Mouse (Mus musculus) brain, adult 2 months (tissue): Measurements from ENCODE around the gene Fut7.
A peak's percentile ranks its signal among the peaks of the same experiment; 100 is the strongest.

Experiments
- DNase-seq: peaks from one replicate; pipeline ENCODE4 v3.0.0; 2011; ENCODE audit warnings: low read depth, low spot score

Fut7 gene

GRCm38 (mm10) chr2:25425481-25425880, 2.4 kb downstream of the Fut7 start:
- no peak for DNase-seq

- peak; percentile 90 for DNase-seq
Measured at GRCm38 (mm10) chr2:25426721-25427191, 3.7 kb downstream of the Fut7 start.

DNA sequence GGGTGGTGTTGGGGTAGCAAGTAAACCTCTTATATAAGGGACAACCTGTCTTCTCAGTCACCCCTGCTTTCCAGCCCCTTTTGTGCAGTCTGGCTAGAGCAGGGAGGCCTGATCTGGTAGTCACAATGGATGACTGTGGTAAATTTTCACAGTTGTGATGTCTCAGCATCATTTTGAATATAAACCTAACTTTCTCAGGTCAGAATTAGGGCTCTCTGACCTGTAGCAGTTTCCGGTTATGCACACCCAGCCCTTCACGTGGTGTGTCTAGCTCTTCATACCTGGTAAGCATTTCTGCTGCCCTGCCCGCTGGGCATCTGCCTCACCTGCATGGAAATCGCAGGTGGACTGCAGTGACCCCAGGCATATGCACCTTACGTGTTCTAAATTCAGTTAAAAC, 4.2 kb downstream of the Fut7 start:
- DNase-seq = no peak

DNA sequence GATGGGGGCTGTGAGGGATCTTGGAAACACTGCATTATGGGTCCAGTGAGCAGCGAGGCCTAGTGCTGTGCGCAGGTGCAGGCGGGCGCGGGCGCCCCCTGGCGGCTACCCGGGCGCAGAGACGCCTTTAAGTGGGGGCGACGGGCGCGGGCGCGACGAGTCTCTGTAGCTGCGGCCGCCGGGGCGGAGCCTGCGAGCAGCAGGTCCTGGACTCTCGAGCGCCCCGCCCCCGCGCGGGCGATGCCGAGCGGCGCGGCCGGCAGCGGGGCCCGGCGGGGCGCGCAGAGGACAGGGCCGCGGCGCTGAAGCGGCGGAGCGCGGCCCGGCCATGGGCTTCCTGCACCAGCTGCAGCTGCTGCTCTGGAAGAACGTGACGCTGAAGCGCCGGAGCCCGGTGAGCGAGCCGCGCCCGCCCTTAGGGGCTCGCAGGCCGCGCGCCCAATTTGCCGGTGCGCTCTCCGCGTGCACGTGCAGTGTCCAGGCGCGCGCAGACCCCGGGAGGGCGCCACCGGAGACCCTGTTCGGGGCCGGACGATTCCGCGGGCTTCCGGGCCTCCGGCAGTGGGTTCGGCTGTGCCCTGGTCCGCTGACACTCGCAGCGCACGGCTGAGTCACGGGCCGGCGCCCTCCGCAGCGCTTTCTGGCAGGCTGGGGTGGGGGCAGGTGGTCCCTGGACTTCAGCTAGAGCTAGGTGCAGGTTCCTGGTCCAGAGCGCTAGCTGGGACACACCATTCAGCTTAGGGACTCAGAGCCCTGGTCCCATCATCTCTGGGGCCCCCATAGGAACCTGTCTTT, 5.6 kb downstream of the Fut7 start, which contains the start of gene Abca2:
Abca2 (plus strand) TSS at position 262 of the 795 bp plus-strand sequence.
- DNase-seq = peak; percentile 97

- peak; percentile 70 for DNase-seq
Measured at GRCm38 (mm10) chr2:25429435-25430180, 6.5 kb downstream of the Fut7 start.

- DNase-seq = peak; percentile 88
Measured at GRCm38 (mm10) chr2:25430395-25431233, 7.5 kb downstream of the Fut7 start.

GRCm38 (mm10) chr2:25431308-25431855, 8.3 kb downstream of the Fut7 start:
- DNase-seq = peak; percentile 71

- DNase-seq = no peak
Measured at GRCm38 (mm10) chr2:25432326-25433098, 9.4 kb downstream of the Fut7 start.

GRCm38 (mm10) chr2:25433101-25433500, 10.0 kb downstream of the Fut7 start:
- DNase-seq = no peak

DNA sequence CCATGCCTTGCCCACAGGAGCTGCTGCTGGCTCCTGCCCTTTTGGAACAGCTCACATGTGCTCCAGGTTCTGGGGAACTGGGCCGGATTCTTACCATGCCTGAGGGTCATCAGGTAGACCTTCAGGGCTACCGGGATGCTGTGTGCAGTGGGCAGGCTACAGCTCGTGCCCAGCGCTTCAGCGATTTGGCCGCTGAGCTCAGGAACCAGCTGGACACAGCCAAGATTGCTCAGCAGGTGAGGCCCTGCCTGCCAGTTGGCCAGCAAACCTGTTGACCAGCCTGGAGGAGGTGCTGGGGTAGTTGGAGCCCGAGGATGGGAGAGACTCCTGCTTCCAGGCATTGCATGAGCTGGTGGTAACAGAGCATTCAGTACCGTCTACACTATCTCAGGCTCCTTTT, 11.2 kb downstream of the Fut7 start:
- peak; percentile 98 for DNase-seq

DNA sequence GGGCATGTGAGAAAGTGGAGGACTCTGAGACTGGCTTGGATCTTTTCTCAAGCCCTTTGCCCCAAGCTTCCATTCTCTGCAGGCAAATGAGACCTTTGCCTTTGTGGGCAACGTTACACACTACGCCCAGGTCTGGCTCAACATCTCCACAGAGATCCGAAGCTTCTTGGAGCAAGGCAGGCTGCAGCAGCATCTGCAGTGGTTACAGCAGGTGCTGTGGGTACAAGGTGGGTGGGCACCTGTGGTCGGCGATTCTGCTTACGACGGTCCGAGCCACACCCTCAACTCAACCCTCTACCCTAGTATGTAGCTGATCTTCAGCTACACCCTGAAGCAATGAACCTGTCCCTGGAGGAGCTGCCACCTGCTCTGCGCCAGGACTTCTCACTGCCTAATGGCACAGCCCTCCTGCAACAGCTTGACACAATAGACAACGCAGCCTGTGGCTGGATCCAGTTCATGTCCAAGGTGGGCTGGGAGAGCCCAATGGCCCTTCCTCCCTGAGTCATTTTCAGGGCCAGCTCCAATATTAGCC, 13.3 kb downstream of the Fut7 start:
- no peak for DNase-seq

GRCm38 (mm10) chr2:25441067-25441466, 18.0 kb downstream of the Fut7 start:
- DNase-seq = no peak

DNA sequence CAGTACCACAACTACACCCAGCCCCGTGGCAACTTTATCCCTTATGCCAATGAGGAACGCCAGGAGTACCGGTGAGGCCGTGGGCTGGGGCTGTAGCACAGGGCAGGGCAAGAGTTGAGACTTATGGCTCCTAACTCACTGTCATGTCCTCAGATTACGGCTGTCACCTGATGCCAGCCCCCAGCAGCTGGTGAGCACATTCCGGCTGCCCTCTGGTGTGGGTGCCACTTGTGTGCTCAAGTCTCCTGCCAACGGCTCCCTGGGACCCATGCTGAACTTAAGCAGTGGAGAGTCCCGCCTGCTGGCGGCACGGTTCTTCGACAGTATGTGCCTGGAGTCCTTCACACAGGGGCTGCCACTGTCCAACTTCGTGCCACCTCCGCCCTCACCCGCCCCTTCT, 19.6 kb downstream of the Fut7 start:
- DNase-seq = no peak

GRCm38 (mm10) chr2:25450853-25451647, 28.0 kb downstream of the Fut7 start:
- no peak for DNase-seq

DNA sequence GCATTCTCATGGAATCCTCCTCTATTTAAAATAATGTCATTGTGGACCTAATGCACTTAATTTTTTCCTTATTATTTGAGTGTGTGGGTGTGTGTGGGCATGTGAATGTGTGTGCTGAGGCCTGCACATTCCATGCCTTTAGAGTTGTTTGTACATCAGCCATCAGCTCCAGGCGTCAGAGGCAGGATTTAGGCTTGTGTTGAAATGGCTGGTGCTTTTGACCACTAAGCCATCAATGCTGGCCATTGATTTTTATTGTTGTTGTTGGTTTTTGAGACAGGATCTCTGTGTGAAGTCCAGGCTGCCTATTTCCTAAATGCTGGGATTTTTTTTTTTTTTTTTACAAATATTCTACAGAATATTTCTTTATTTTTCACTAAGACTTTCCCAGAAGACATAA, 29.9 kb downstream of the Fut7 start:
- DNase-seq = no peak

- DNase-seq = no peak
Measured at GRCm38 (mm10) chr2:25456205-25456953, 33.3 kb downstream of the Fut7 start, which contains the start of gene Clic3. TSS of gene Clic3 (plus strand) at chr2:25456838.

DNA sequence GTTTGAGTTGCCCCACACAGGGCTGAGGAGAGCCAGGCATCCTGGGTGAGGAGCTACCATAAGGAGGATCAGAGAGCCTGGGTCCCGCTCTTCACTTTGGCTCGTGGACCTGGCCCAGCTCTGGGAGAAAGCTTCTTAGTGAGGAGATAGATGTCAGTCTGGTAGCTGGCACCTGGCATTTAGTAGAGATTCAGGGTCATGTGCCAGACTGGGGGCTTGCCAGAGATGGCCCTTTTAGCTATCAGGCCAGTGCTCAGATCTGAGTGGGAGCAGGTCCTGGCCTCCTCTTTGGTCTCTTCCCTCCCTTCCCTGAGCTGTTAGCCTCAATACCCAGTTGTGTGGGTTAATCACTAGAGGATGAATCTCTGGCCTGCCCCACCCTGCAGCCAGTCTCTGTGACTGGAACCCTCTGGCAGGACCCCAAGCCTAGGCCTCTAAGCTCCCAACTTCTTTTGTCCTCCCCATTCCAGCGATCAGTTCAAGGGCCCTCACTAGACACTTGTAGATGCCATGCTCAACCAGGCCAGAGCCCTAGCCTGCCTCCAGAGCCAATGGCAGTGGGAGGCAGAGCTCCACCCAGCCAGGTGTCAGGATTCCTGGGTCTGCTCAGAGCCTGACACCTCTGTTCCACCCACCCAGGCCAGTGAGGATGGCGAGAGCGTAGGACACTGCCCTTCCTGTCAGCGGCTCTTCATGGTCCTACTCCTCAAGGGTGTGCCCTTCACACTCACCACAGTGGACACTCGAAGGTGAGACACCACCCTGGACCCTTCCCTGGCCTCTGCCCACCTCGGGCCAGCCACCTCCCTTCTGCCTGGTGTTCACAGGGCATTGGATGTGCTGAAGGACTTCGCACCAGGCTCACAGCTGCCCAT, 34.2 kb downstream of the Fut7 start:
- DNase-seq = peak; percentile 63

DNA sequence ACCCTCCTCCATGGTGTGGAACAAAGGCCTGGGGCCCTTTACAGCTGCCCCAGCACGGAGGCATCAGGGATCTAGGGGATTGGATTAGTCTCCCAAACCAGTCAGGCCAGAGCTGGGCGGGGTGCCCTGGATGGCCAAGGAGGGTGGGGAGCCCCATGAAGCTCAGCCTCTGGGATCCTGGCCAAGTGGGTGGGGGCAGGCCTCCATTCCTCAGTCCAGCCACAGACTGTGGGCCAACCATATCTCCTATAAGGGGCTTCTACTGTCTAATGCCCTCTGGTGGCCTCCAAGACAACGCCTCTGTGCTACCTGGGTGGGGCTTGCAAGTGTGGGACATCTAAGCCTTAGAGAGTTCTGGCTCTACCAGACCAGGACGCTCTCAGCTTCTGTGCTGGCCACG, 35.8 kb downstream of the Fut7 start:
- DNase-seq = peak; percentile 66
